Mouse (Mus musculus): Measurements from ENCODE around the gene Rpe. TPM values are rescaled to one million over a fixed set of nuclear protein-coding genes. Genes with fewer than 3 reads are reported as not detected.
A peak's percentile ranks its signal among the peaks of the same experiment; 100 is the strongest.
"Not testable (repeated sequence)": the region's sequence is repeated elsewhere in the genome, so short reads cannot be mapped to it uniquely, and the experiment has no call there.

Gene Rpe
- total RNA-seq, 2 experiments from 2014 or later = 8.8 to 10.7 TPM

- H3K4me3 ChIP-seq = no peak overlapping the region
- H3K27ac ChIP-seq = no peak overlapping the region
- intact Hi-C loops (cut with DNase I) = no loop called here
- TF ChIP-seq CTCF (IDR thresholded peaks at IDR 0.05) = no peak
- DNase-seq = no peak
These were observed 5.3 kb upstream of the Rpe start for GRCm38 (mm10) chr1:66695296-66695695.

DNA sequence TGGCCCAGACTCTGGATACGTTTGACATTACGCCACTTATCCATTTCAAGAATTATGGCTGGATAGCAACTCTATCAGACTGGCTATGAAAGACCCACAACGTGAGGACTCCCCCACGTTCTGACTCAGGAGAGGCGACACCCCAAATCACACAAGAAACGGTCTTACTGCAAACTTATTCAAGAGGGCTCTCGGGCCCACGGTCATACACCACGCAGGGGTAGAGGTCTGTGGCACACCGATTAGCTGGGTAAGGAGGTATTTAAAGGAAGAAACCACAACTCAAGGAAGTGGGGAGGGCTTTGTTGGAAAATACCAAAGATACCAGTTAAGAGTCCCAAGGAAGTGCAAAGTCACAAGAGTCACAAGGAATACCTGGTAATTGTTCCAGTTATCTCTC is 1.0 kb upstream of the Rpe start:
- H3K4me3 ChIP-seq, DNase-seq, H3K27ac ChIP-seq: not testable (repeated sequence)
- intact Hi-C loops (cut with DNase I) = loop anchor here (2.0 to 10.0 kb wide), 2 partner anchors 117 to 335 kb away; partner anchors contain the start of genes Kansl1l and Lancl1

DNA sequence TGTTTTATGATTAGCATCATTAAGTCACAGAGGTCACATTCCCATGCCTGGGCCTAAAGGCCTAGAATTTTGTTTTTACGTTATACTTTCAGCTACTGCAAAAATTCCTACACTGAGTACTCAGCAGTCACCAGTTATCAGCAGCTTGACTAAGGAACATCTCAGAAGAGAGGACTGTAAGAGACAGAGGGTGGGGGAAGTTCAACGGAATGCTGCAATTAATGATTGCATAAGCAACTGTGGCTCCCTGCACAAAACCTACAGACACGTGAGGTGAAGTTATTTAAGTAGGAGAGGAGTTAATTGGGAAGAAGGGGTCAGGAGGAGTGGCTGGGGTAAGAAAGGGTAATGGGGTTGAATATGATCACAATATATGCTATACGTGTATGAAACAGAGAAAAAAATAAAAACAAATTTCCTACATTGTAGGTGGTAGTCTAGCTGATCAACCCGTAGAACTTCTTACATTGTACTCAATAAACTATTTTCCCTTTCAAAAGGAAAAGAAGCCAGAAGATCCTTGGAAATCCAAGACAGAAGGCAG is 410 bp upstream of the Rpe start:
- intact Hi-C loops (cut with DNase I) = loop anchor here (2.0 to 10.0 kb wide), 2 partner anchors 117 to 335 kb away; partner anchors contain the start of genes Kansl1l and Lancl1
- DNase-seq = no peak
- Histone ChIP-seq H3K4me3 (peak overlapping the region; percentile 87), H3K27ac (peak overlapping the region; percentile 90)
- no peak for TF ChIP-seq CTCF (IDR thresholded peaks at IDR 0.05)

- H3K4me3 ChIP-seq = peak overlapping the region; percentile 87
- peak overlapping the region; percentile 90 for H3K27ac ChIP-seq
- intact Hi-C loops (cut with DNase I) = loop anchor here (2.0 to 10.0 kb wide), 2 partner anchors 115 to 333 kb away; partner anchors contain the start of genes Kansl1l and Lancl1
- no peak for TF ChIP-seq CTCF (IDR thresholded peaks at IDR 0.05)
- DNase-seq = no peak
These were observed 927 bp downstream of the Rpe start for GRCm38 (mm10) chr1:66701576-66701940.

DNA sequence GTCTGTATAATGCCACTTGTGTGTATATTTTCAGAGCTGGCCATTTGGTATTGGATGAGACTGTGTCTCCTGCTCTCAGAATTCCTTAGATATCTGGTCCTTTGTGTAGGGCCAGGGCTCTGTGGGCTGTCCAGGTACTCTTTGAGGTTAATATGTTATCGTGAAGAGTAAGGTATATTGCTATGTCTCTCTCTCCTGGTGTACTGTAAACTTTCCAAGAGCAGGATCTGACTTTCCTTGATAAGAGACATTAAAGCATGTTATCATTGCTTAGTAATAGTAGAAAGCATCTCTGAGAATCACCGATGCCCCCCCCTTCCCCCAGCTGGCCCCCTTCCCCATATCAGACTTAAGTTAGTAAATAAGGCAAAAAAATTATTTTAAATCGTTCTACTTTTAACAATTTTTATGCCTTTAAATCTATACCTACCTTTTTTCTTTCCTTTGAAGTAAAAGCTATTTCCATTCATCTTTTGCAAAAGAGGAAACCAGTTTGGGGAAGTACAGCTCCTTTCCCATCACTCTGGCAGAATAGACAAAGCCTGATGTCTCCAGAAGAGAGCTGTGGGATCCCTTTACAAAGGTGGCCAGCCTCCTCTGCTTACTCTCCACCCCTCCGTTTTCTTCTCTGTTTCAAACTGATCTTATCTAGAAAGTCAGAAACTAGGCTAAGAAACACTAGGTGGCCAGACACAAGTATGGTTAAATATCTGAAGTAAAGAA is 2.2 kb downstream of the Rpe start:
- no peak for TF ChIP-seq CTCF (IDR thresholded peaks at IDR 0.05)
- no peak overlapping the region for H3K27ac ChIP-seq
- DNase-seq = no peak
- H3K4me3 ChIP-seq = no peak overlapping the region
- intact Hi-C loops (cut with DNase I) = loop anchor here (10.0 kb wide), 1 partner anchor 332 kb away; the partner anchor contains the start of gene Lancl1

GRCm38 (mm10) chr1:66704523-66704922 is 3.9 kb downstream of the Rpe start:
- TF ChIP-seq CTCF (IDR thresholded peaks at IDR 0.05) = no peak
- Histone ChIP-seq H3K4me3 (no peak overlapping the region), H3K27ac (no peak overlapping the region)
- intact Hi-C loops (cut with DNase I) = loop anchor here (10.0 kb wide), 1 partner anchor 330 kb away; the partner anchor contains the start of gene Lancl1
- DNase-seq = no peak

DNA sequence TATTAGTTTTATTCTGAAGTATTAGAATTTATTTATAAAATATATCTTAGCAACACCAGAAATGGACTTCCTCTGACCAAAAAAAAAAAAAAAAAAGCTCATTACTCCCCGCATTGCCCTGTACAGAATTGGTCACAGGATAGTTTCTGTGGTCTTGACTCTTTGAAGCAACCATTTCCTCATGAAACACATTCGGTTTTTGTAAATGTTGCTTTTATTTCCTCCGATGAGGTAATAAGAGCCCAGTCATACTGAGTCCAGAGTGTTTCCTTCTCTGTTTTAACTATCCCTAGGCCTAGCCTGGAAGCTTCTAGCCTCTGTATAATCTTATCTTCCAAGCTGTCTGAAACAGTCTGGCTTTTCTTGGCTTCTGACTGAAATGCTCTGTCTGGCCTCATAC is 12.2 kb downstream of the Rpe start:
- no peak for TF ChIP-seq CTCF (IDR thresholded peaks at IDR 0.05)
- no peak for DNase-seq
- H3K4me3 ChIP-seq = no peak overlapping the region
- intact Hi-C loops (cut with DNase I) = no loop called here
- H3K27ac ChIP-seq = no peak overlapping the region

- no peak for DNase-seq
- TF ChIP-seq CTCF (IDR thresholded peaks at IDR 0.05) = no peak
- intact Hi-C loops (cut with DNase I) = no loop called here
- no peak overlapping the region for H3K27ac ChIP-seq
- H3K4me3 ChIP-seq = no peak overlapping the region
These were observed 29.9 kb downstream of the Rpe start for GRCm38 (mm10) chr1:66730581-66730980.

- Histone ChIP-seq H3K4me3 (no peak overlapping the region), H3K27ac (no peak overlapping the region)
- intact Hi-C loops (cut with DNase I) = no loop called here
- DNase-seq = no peak
- TF ChIP-seq CTCF (IDR thresholded peaks at IDR 0.05) = no peak
These were observed 68.1 kb downstream of the Rpe start for GRCm38 (mm10) chr1:66768764-66769163.

Other genes starting within 250 kb of the Rpe start
- gene Unc80, start 232.5 kb upstream of the Rpe start, total RNA-seq (2021) = not detected
- 10 to 100 TPM; 23.2 to 23.8 TPM for gene Kansl1l, start 116.7 kb downstream of the Rpe start, total RNA-seq (2021)
- 100 to 1,000 TPM; 186 to 398 TPM for gene Acadl, start 162.4 kb downstream of the Rpe start, total RNA-seq (2021)
- gene Myl1, start 244.6 kb downstream of the Rpe start, total RNA-seq (2021) = over 10,000 TPM; 14,696 to 24,668 TPM